Mouse (Mus musculus) MEL (cell line): Measurements from ENCODE around the gene Chmp1a.

Experiments used
- CTCF ChIP-seq, 3 experiments: IDR thresholded peaks in 2 of 3; conservative IDR thresholded peaks in 1 of 3; 2 replicates each; pipeline ENCODE4 v1.5.1; 2011 to 2012; ENCODE audit warnings: low read length in 3 of 3, low read depth in 2 of 3, mild to moderate bottlenecking in 2 of 3, improper control_type of control experiment in 1 of 3, inconsistent platforms in 1 of 3, mixed read lengths in 1 of 3, moderate library complexity in 1 of 3; ENCODE audit not compliant: control insufficient read depth in 1 of 3, insufficient read depth in 1 of 3, poor library complexity in 1 of 3, severe bottlenecking in 1 of 3
- EP300 ChIP-seq, 2 experiments: IDR thresholded peaks; 2 replicates each; pipeline ENCODE4 v1.6.1; 2011; ENCODE audit warnings: improper control_type of control experiment in 2 of 2, low read length in 2 of 2, low read depth in 1 of 2, mild to moderate bottlenecking in 1 of 2

DNA sequence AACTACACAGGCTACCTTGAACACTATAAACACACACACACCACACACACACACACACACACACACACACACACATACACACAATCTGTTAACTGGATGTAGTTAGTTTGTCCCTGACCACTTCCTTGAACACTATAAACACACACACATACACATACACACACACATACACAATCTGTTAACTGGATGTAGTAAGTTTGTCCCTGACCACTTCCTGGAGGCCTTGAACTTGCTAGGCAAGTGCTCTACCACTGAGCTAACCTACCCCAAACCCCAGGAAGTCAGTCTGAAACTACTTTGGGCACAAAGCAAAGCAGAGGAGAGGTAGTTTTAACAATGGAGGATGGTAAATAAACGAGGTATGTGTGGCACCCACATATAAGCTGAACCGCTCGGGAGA lies 9.0 kb downstream of the Chmp1a start:
- TF ChIP-seq EP300 (IDR thresholded peaks at IDR 0.05; ENCODE audit: low read depth in 1 of 2, low read length in 2 of 2) (no peak), CTCF (IDR thresholded peaks at IDR 0.05 in 2 of 3, conservative IDR thresholded peaks at IDR 0.05 in 1 of 3; ENCODE audit: control insufficient read depth in 1 of 3, insufficient read depth in 1 of 3, low read depth in 2 of 3, low read length in 3 of 3, poor library complexity in 1 of 3, severe bottlenecking in 1 of 3) (no peak)
